Mouse (Mus musculus) olfactory bulb, adult 2 months (tissue): ENCODE data around the gene Gpr158. TPM values are rescaled to one million over a fixed set of nuclear protein-coding genes. Genes with fewer than 3 reads are reported as not detected.

Experiments used
- H3K27ac ChIP-seq: fragments of 200-500 bp; 2 replicates; pipeline ENCODE4 v1.5.1; 2012; ENCODE audit warnings: low read depth, low read length; ENCODE audit not compliant: insufficient read depth
- H3K4me1 ChIP-seq: fragments of 200-500 bp; 2 replicates; pipeline ENCODE4 v1.6.1; 2012; ENCODE audit warnings: low read length; ENCODE audit not compliant: control insufficient read depth, insufficient read depth
- H3K4me3 ChIP-seq: fragments of 200-500 bp; 2 replicates; pipeline ENCODE4 v1.5.1; 2012; ENCODE audit warnings: mild to moderate bottlenecking, low read depth, low read length, moderate library complexity; ENCODE audit not compliant: insufficient read depth
- CTCF ChIP-seq: fragments of 200-500 bp; IDR thresholded peaks from 2 replicates; pipeline ENCODE4 v1.5.1; 2012; ENCODE audit warnings: low read depth, mild to moderate bottlenecking, low read length, moderate library complexity; ENCODE audit not compliant: insufficient read depth
- POLR2A ChIP-seq: fragments of 200-500 bp; IDR thresholded peaks from 2 replicates; pipeline ENCODE4 v1.6.1; 2012; ENCODE audit warnings: mild to moderate bottlenecking, low read depth, low read length, moderate library complexity; ENCODE audit not compliant: insufficient read depth
- WGBS: fragments of 180-500 bp; shearing (Covaris S2); methylation state at CpG from one replicate; pipeline ENCODE4 v1.1.7; 2018; 5-methylcytosine and 5-hydroxymethylcytosine counted together
- polyA plus RNA-seq: library from polyadenylated mRNA; stranded (reverse); fragments of >200 nt; gene quantifications from 2 replicates; pipeline ENCODE4 v1.2.4, GENCODE M21; 2012; ENCODE audit warnings: low replicate concordance; ENCODE audit not compliant: missing spikeins, insufficient read depth, insufficient read length

The Gpr158 gene
- polyA plus RNA-seq, 1 experiment: not detected

DNA sequence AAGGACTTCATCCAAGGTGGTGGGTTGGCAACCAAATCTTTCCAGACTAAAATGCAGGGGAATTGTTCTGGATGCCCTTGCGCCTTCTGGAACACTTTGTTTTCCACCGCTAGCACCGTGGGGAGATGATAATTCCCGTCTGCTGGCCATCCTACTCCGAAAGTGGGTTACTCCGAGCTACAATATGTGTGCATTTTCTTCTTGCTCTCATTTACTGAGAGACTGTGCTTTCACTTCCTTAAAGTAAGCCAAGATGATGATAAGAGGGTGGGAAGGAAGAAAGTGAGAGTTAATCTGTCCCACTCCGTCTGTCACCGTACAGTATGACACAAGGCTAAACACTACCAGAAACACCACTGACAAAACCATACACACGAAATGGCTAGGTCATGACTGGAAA lies 325.8 kb downstream of the Gpr158 start:
- no peak overlapping the region for H3K4me3 ChIP-seq
- no peak overlapping the region for H3K27ac ChIP-seq
- 91% methylated on average over 9 of the region's 9 CpGs for WGBS
- no peaks in the 10 kb centered on the region for H3K4me1 ChIP-seq
- no peak for TF ChIP-seq POLR2A
- TF ChIP-seq CTCF: no peak

DNA sequence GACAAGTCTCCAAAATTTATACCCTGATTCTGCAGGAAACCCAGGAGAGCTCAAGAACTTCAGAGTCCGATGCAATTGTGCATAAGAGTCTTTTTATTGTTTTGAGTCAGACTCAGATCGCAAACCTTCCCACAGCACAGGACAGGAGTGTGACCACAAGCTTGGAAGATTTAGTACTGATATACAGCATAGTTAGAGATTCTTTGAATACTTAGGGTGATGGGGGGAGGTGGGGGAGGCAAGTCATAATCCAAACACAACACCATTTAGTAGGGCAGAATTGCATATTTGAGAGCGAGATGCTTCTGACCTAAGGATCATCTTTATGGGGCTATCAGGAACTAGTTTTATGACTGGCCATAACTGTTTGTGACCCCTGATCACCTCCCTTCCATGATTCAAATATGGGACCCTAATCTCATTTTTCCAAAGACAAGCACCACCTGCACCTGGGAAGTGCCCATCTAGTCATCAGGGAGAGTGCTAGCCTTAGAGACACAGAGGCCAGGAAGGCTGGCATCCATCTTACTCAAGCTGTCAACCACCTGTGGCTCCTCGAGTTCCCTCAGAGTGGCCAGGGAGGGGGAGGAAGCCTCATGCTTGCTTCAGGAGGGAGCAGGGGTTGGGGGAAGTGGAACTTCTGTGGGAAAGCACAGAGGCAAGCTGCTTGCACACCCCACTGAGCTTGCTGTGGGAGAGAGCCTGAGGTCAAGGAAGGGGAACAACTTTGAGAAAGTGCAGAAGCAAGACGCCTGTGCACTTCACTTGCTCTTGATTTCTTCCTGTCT lies 326.7 kb downstream of the Gpr158 start:
- WGBS: 89% methylated on average over 5 of the region's 5 CpGs
- Histone ChIP-seq H3K4me3 (no peak overlapping the region), H3K27ac (no peak overlapping the region), H3K4me1 (no peaks in the 10 kb centered on the region)
- no peak for TF ChIP-seq CTCF
- TF ChIP-seq POLR2A: no peak

DNA sequence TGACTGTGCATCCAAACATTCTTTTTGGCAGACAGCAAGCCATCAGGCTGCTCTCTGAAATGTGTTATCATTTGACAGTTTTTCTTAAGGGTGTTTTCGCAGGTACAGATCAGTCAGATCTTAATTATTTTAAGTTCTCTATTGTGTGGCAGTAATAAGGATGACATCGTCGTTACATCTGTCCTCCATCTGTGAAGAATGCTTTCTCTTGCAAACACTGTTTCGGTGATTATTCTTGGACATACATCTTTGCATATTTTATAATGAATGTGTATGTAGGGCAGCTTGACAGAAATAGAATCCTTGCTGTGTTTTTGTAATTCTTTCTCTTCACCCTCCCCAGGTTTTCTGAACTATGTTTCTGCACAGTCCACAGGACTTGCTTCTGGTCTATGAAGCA lies 360.7 kb downstream of the Gpr158 start:
- no peaks in the 10 kb centered on the region for H3K4me1 ChIP-seq
- no peak overlapping the region for H3K27ac ChIP-seq
- no peak overlapping the region for H3K4me3 ChIP-seq
- TF ChIP-seq CTCF: no peak
- TF ChIP-seq POLR2A: no peak
- 84% methylated on average over 4 of the region's 4 CpGs for WGBS

DNA sequence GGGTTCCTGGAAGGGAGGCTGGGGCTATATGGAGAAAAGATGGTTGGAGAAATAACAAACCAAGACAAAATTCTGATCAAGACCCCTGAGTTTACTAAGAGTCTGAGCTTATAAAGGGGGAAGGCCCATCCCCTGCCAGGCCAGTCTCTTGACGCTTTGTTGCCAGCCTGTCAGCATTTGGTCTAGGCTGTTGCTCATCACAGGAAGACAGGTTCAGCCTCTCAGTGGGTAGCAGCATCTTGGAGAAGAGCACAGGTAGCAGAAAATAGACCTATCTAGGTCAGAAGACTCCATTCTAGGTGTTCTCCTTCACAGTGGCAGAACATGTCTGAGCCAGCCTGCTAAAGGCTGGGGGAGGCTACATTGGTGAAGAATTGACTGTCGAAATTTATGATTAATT lies 416.4 kb downstream of the Gpr158 start:
- whole genome bisulfite sequencing: 91% methylated on average over 2 of the region's 2 CpGs
- Histone ChIP-seq H3K4me1 (no peaks in the 10 kb centered on the region), H3K4me3 (no peak overlapping the region), H3K27ac (no peak overlapping the region)
- no peak for TF ChIP-seq POLR2A
- TF ChIP-seq CTCF: no peak

DNA sequence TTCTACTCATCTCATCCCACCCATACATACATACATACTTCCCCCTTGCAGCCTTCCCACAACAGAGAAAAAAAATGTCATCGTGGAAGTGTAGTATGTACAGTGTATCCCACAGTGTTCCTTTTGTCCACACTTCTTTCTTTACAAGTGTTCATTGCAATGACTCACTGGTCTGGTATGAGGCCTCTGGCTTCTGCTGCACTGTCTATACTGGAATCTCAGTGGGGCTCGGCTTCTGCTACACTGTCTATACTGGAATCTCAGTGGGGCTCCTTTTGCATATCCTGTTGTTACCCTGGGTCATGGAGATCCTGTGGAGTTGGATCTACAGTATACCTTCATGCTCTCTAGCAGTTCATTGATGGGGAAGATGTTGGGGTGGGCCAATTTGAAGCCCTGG lies 425.8 kb downstream of the Gpr158 start:
- H3K4me1 ChIP-seq: no peaks in the 10 kb centered on the region
- WGBS: 62% methylated on average over 2 of the region's 2 CpGs
- no peak overlapping the region for H3K4me3 ChIP-seq
- TF ChIP-seq CTCF (no peak), POLR2A (no peak)
- no peak overlapping the region for H3K27ac ChIP-seq

DNA sequence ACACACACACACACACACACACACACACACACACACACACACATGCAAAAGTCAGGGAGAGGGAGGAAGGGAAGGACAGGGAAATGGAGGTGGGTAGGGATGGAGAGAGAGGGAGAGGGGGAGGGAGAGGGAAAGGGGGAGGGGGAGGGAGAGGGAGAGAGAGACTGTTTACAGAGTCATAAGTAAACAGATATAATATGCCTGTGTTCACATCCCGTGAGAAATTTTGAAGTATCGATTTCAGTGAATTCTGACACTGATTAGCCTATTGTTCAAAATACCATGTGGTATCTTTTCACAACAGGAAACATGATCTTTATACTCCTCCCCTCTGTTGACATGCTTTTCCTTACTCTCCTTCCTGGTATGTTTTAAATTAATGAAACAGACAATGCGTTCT lies 432.3 kb downstream of the Gpr158 start:
- H3K27ac ChIP-seq: no peak overlapping the region
- H3K4me3 ChIP-seq: no peak overlapping the region
- H3K4me1 ChIP-seq: no peaks in the 10 kb centered on the region
- TF ChIP-seq CTCF (no peak), POLR2A (no peak)
- 70% methylated on average over 3 of the region's 3 CpGs for WGBS

DNA sequence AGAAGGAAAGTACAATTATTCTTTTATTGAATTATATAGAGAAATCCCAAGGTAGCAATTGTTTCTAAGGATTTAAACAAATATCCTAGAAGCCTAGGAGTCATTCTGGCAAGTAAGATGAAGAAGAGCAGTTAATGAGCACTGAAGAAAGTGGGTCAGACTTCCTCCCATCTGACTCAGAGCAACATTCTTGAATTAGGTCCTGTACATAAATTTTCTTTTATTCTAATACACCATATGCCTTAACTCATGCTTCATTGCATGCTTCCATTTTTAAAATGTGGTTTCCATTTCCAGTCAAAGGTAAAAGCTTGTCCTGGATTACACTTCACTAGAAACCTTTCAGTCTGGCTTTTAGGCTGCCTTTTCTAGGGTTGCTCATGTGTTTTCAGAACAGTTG lies 432.7 kb downstream of the Gpr158 start:
- no peak overlapping the region for H3K4me3 ChIP-seq
- no peaks in the 10 kb centered on the region for H3K4me1 ChIP-seq
- TF ChIP-seq CTCF: no peak
- no peak for TF ChIP-seq POLR2A
- H3K27ac ChIP-seq: no peak overlapping the region

DNA sequence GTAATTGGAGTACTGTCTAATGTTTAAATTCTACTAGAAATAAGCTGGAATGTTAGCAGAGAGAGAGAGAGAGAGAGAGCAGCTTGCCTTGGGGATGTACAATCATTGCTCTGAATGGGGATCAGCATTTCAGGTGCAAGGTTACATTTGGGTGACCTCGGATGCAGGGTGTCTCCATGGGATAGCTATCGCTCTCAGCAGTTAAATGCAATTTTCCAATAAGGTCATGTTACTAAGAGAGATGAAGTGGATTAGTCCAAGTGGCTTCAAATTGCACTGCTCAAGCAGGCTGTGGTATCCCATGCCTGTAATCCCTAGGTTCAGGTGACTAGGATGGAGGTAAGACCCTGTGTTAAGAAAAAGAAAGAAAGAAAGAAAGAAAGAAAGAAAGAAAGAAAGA lies 441.2 kb downstream of the Gpr158 start:
- no peak overlapping the region for H3K4me3 ChIP-seq
- no peak overlapping the region for H3K27ac ChIP-seq
- 82% methylated on average over 2 of the region's 2 CpGs for WGBS
- no peaks in the 10 kb centered on the region for H3K4me1 ChIP-seq
- TF ChIP-seq CTCF: no peak
- TF ChIP-seq POLR2A: no peak

DNA sequence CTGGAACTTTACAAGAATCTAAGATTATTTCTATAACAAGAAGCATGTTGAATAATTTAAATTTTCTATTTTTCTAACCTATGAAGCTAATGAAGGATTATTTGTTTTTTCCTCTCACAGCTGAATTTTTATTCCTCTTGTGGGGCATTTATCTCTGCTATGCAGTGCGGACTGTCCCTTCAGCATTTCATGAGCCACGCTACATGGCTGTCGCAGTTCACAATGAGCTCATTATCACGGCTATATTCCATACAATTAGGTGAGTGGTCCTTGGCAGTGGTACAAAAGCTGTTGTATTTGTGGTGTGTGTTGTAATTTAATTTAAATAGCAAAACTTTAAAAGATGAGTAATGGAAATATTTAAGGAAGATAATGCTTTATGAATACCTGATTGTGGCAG lies 443.1 kb downstream of the Gpr158 start:
- TF ChIP-seq POLR2A (no peak), CTCF (no peak)
- WGBS: 87% methylated on average over 4 of the region's 4 CpGs

More for the DNA sequence above, 443.1 kb downstream of the Gpr158 start:
- no peak overlapping the region for H3K4me3 ChIP-seq
- no peak overlapping the region for H3K27ac ChIP-seq
- no peaks in the 10 kb centered on the region for H3K4me1 ChIP-seq
